Mouse (Mus musculus) thymus, adult 2 months (tissue): ENCODE data around the gene Rps29.

ENCODE experiments used
- CTCF ChIP-seq: fragments of 200-500 bp; IDR thresholded peaks from 2 replicates; pipeline ENCODE4 v1.5.1; 2012; ENCODE audit warnings: mild to moderate bottlenecking, control low read depth, low read length, moderate library complexity, borderline replicate concordance; ENCODE audit not compliant: control insufficient read depth, poor library complexity, insufficient read depth; ENCODE audit errors: extremely low read depth
- POLR2A ChIP-seq: fragments of 200-500 bp; IDR thresholded peaks from 2 replicates; pipeline ENCODE4 v1.6.1; 2012; ENCODE audit warnings: mild to moderate bottlenecking, low read length, control low read depth, moderate library complexity; ENCODE audit not compliant: control insufficient read depth, poor library complexity, insufficient read depth; ENCODE audit errors: extremely low read depth

DNA sequence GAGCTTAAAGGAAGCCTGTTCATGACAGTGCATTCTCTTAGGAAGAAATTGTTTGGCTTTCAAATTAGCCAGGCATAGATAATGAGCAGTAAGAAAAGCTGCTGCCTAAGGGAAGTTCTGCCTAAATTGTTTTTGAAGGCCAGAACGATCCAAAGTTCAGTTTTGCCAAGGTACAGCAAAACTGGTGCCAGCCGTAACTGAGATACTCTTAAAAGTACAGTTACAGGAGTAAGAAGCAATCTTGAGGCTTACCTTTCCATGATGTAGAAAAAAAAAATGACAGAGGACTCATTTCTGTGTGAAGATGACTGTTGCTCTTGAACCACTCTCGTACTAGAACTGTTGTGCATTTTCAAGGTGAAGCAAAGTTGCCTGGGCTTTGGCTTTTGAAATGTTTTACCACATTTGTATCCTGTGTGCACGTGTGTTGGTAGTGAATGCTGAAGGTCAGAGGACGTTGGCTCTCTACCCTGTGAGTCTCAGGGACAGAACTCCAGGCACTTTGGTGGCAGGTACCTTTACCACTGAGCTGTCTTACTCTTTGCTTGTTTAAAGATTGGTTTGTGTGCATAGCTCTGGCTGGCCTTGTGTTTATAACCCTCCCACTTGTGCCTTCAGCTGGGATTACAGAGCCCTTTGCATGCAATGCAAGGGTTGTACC is 28.0 kb upstream of the Rps29 start:
- TF ChIP-seq CTCF = no peak
- no peak for TF ChIP-seq POLR2A
